Mouse (Mus musculus) ES-E14 (cell line): ENCODE measurements around the gene Nat9. TPM values are rescaled to one million over a fixed set of nuclear protein-coding genes. Genes with fewer than 3 reads are reported as not detected.
A peak's percentile ranks its signal among the peaks of the same experiment; 100 is the strongest.

ENCODE experiments used
- DNase-seq: peaks from one replicate; pipeline ENCODE4 v3.0.0-alpha.2; 2013; ENCODE audit warnings: low read depth, low spot score
- H3K27ac ChIP-seq: 2 replicates; pipeline ENCODE4 v1.5.1; 2012; ENCODE audit warnings: low read depth, mild to moderate bottlenecking, low read length, moderate library complexity, mixed read lengths; ENCODE audit not compliant: poor library complexity, insufficient read depth, severe bottlenecking
- H3K36me3 ChIP-seq: 2 replicates; pipeline ENCODE4 v1.6.1; 2012; ENCODE audit warnings: mild to moderate bottlenecking, low read length, moderate library complexity, mixed read lengths; ENCODE audit not compliant: control insufficient read depth, poor library complexity, insufficient read depth, severe bottlenecking
- H3K4me1 ChIP-seq, 2 experiments: fragments of 150-350 bp in 1 of 2; sonication (generic) in 1 of 2; 2 replicates each; pipeline ENCODE4 v1.6.1; 2012; ENCODE audit warnings: low read length in 2 of 2, mild to moderate bottlenecking in 1 of 2, mixed read lengths in 1 of 2; ENCODE audit not compliant: control insufficient read depth in 2 of 2, insufficient read depth in 2 of 2, poor library complexity in 1 of 2
- H3K4me3 ChIP-seq, 2 experiments: fragments of 150-350 bp in 1 of 2; sonication (generic) in 1 of 2; 2 replicates each; pipeline ENCODE4 v1.5.1; 2012; ENCODE audit warnings: low read length in 2 of 2, low read depth in 1 of 2, mild to moderate bottlenecking in 1 of 2, mixed read lengths in 1 of 2; ENCODE audit not compliant: insufficient read depth in 1 of 2, poor library complexity in 1 of 2, severe bottlenecking in 1 of 2
- H3K9ac ChIP-seq: 2 replicates; pipeline ENCODE4 v1.6.1; 2012; ENCODE audit warnings: low read depth, mild to moderate bottlenecking, low read length, mixed read lengths; ENCODE audit not compliant: poor library complexity, insufficient read depth, severe bottlenecking
- H3K9me3 ChIP-seq: fragments of 150-350 bp; sonication (generic); 2 replicates; pipeline ENCODE4 v1.6.1; 2012; ENCODE audit warnings: low read depth, mild to moderate bottlenecking, low read length; ENCODE audit not compliant: control insufficient read depth, insufficient read depth
- CHD2 ChIP-seq: IDR thresholded peaks from 2 replicates; pipeline ENCODE4 v1.6.1; 2014; ENCODE audit warnings: mild to moderate bottlenecking, low read depth, low read length, inconsistent platforms
- HCFC1 ChIP-seq: IDR thresholded peaks from 2 replicates; pipeline ENCODE4 v1.6.1; 2012; ENCODE audit warnings: low read length, inconsistent platforms, borderline replicate concordance; ENCODE audit not compliant: insufficient read depth
- MAFK ChIP-seq: IDR thresholded peaks from 2 replicates; pipeline ENCODE4 v1.6.1; 2014; ENCODE audit warnings: mild to moderate bottlenecking, low read depth, low read length, inconsistent platforms; ENCODE audit not compliant: insufficient read depth
- ZC3H11A ChIP-seq: IDR thresholded peaks from 2 replicates; pipeline ENCODE4 v1.6.1; 2012; ENCODE audit warnings: low read depth, mild to moderate bottlenecking, inconsistent platforms, low read length, borderline replicate concordance
- ZNF384 ChIP-seq: IDR thresholded peaks from 2 replicates; pipeline ENCODE4 v1.6.1; 2012; ENCODE audit warnings: low read depth, low read length, inconsistent platforms
- in situ Hi-C, 2 experiments: fragments of 600-800 bp; cut with MboI; formaldehyde crosslinking; loops; one replicate each; pipeline ENCODE4 v1.15.1; 2025; ENCODE audit warnings: low sequenced_read_pairs in 2 of 2, inconsistent platforms in 1 of 2; ENCODE audit not compliant: unreplicated experiment in 2 of 2
- total RNA-seq: library from RNA; depleted of rRNA; stranded (reverse); fragments of 300-350 nt; gene quantifications from 2 replicates; pipeline ENCODE4 v1.2.3, GENCODE M21; 2012

Nat9 gene
- total RNA-seq, 1 experiment, result 19.3 TPM

- H3K4me3 ChIP-seq, result no peak overlapping the region
- no peaks in the 10 kb centered on the region for H3K9me3 ChIP-seq
- no peak overlapping the region for H3K27ac ChIP-seq
- peaks cover 0 to 28% of the 10 kb centered on the region in 2 experiments; a peak in 1 of 4 replicates for H3K4me1 ChIP-seq
- TF ChIP-seq CHD2 (no peak), ZC3H11A (no peak), ZNF384 (no peak), HCFC1 (no peak), MAFK (no peak)
- no peaks in the 10 kb centered on the region for H3K36me3 ChIP-seq
- DNase-seq, result peak; percentile 54
- no peak overlapping the region for H3K9ac ChIP-seq
- in situ Hi-C loops, result no loop called here
These were observed 37.2 kb upstream of the Nat9 start for GRCm38 (mm10) chr11:115224889-115225288.

- no peak overlapping the region for H3K4me3 ChIP-seq
- in situ Hi-C loops, result no loop called here
- no peak overlapping the region for H3K27ac ChIP-seq
- no peaks in the 10 kb centered on the region for H3K9me3 ChIP-seq
- H3K9ac ChIP-seq, result no peak overlapping the region
- DNase-seq, result no peak
- peaks cover 2 to 26% of the 10 kb centered on the region in 2 experiments; a peak in 2 of 4 replicates for H3K4me1 ChIP-seq
- no peaks in the 10 kb centered on the region; the same call in 1 of the 2 replicates for H3K36me3 ChIP-seq
- TF ChIP-seq MAFK, result no peak
- TF ChIP-seq ZNF384, result no peak
- no peak for TF ChIP-seq CHD2
- TF ChIP-seq ZC3H11A, result no peak
- no peak for TF ChIP-seq HCFC1
These were observed 36.2 kb upstream of the Nat9 start for GRCm38 (mm10) chr11:115223877-115224276.

DNA sequence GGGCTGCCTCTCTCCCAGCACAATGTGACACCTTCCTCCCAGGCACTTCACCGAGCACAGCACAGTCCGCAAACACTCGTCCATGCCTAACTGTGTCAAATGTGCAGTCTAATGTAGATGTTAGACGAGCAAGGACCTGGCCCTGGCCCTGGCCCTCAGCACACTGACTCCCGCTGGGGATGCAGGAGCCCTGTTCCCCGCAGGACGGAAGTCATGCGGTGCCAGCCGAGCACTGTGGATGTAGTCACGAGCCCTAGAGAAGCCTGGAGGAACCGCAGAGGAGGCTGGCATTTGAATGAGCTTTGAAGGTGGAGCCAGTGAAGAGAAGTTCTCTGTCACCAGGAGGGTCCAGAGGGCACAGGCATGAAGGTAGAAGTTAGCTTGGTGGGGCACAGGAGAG is 35.8 kb upstream of the Nat9 start:
- Histone ChIP-seq H3K27ac (no peak overlapping the region), H3K4me3 (no peak overlapping the region), H3K36me3 (no peaks in the 10 kb centered on the region; the same call in 1 of the 2 replicates), H3K9ac (no peak overlapping the region), H3K4me1 (peaks cover 6 to 25% of the 10 kb centered on the region in 2 experiments), H3K9me3 (no peaks in the 10 kb centered on the region)
- DNase-seq, result no peak
- TF ChIP-seq ZC3H11A, result no peak
- in situ Hi-C loops, result no loop called here

DNA sequence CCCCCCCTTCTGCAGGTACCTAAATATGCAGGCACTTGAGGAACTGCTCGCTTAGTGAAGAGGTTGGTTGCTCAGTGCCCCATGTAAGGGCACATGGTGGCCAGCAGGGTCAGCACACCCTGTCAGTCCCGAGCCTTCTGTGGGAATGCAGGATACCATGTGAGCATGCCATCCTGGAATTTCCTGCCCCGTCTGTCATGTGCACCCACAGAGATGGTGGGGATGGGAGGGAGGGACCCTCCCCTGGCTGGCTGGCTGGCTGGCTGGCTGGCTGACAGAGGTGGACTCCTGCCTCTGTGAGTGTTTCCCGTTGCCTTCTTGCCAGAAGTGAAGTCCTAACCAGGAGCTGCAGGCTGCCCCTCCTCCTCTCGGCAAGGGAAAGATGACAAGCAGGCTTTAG is 34.9 kb upstream of the Nat9 start:
- Histone ChIP-seq H3K36me3 (no peaks in the 10 kb centered on the region; the same call in 1 of the 2 replicates), H3K4me3 (no peak overlapping the region), H3K4me1 (peaks cover 6 to 20% of the 10 kb centered on the region in 2 experiments), H3K9ac (no peak overlapping the region), H3K27ac (no peak overlapping the region), H3K9me3 (no peaks in the 10 kb centered on the region)
- TF ChIP-seq HCFC1 (no peak), MAFK (no peak), CHD2 (no peak), ZNF384 (no peak), ZC3H11A (no peak)
- no peak for DNase-seq
- in situ Hi-C loops, result no loop called here

- Histone ChIP-seq H3K9ac (no peak overlapping the region), H3K9me3 (no peaks in the 10 kb centered on the region), H3K4me1 (peaks cover 6 to 19% of the 10 kb centered on the region in 2 experiments), H3K36me3 (no peaks in the 10 kb centered on the region; the same call in 1 of the 2 replicates), H3K4me3 (no peak overlapping the region), H3K27ac (no peak overlapping the region)
- in situ Hi-C loops, result no loop called here
- TF ChIP-seq MAFK, result no peak
- TF ChIP-seq CHD2, result no peak
- TF ChIP-seq ZC3H11A, result no peak
- TF ChIP-seq ZNF384, result no peak
- no peak for TF ChIP-seq HCFC1
- no peak for DNase-seq
These were observed 34.4 kb upstream of the Nat9 start for GRCm38 (mm10) chr11:115222077-115222476.
